Mouse (Mus musculus) kidney, embryonic 16.5 days (tissue): ENCODE results near the gene Ggt1. TPM values are rescaled to one million over a fixed set of nuclear protein-coding genes. Genes with fewer than 3 reads are reported as not detected.

Source experiments
- ATAC-seq: fragments of 200-750 bp; cut with Nextera tagmentation; 2 replicates; pipeline ENCODE4 v1.8.0; 2017; ENCODE audit warnings: moderate TSS enrichment; ENCODE audit not compliant: low FRiP score, low TSS enrichment
- H3K27ac ChIP-seq: fragments of 300-500 bp; sonication (generic); 2 replicates; pipeline ENCODE4 v1.5.1; 2014; ENCODE audit warnings: low read length
- H3K27me3 ChIP-seq: fragments of 300-500 bp; sonication (generic); 2 replicates; pipeline ENCODE4 v1.6.1; 2014; ENCODE audit warnings: low read length, control low read depth, mixed read lengths; ENCODE audit not compliant: insufficient read depth
- H3K36me3 ChIP-seq: fragments of 300-500 bp; sonication (generic); 2 replicates; pipeline ENCODE4 v1.6.1; 2014; ENCODE audit warnings: low read length, control low read depth, mixed read lengths; ENCODE audit not compliant: insufficient read depth
- H3K4me1 ChIP-seq: fragments of 300-500 bp; sonication (generic); 2 replicates; pipeline ENCODE4 v1.6.1; 2014; ENCODE audit warnings: low read length, control low read depth, mixed read lengths; ENCODE audit not compliant: insufficient read depth
- H3K4me2 ChIP-seq: fragments of 300-500 bp; sonication (generic); replicated peaks from 2 replicates; pipeline ENCODE4 v1.6.1; 2014; ENCODE audit warnings: low read depth, low read length
- H3K4me3 ChIP-seq: fragments of 300-500 bp; sonication (generic); 2 replicates; pipeline ENCODE4 v1.5.1; 2014; ENCODE audit warnings: mild to moderate bottlenecking, low read length
- H3K9ac ChIP-seq: fragments of 300-500 bp; sonication (generic); replicated peaks from 2 replicates; pipeline ENCODE4 v1.6.1; 2014; ENCODE audit warnings: low read length
- H3K9me3 ChIP-seq: fragments of 300-500 bp; sonication (generic); 2 replicates; pipeline ENCODE4 v1.6.1; 2016; ENCODE audit warnings: low read length, control low read depth
- WGBS: fragments of 180-500 bp; shearing (Covaris S2); extraction: QIAGEN DNeasy Blood & Tissue Kit; methylation state at CpG from one replicate; pipeline ENCODE4 v1.1.7; 2014; 5-methylcytosine and 5-hydroxymethylcytosine counted together
- polyA plus RNA-seq: library from polyadenylated mRNA; unstranded; fragments of >200 nt; fragmentation: Nextera tagmentation; extraction: Ambion mirVana; gene quantifications from 2 replicates; pipeline ENCODE4 v1.2.1, GENCODE M21; 2015

Ggt1 gene
- polyA plus RNA-seq, 1 experiment from 2014 or later = 292 TPM

DNA sequence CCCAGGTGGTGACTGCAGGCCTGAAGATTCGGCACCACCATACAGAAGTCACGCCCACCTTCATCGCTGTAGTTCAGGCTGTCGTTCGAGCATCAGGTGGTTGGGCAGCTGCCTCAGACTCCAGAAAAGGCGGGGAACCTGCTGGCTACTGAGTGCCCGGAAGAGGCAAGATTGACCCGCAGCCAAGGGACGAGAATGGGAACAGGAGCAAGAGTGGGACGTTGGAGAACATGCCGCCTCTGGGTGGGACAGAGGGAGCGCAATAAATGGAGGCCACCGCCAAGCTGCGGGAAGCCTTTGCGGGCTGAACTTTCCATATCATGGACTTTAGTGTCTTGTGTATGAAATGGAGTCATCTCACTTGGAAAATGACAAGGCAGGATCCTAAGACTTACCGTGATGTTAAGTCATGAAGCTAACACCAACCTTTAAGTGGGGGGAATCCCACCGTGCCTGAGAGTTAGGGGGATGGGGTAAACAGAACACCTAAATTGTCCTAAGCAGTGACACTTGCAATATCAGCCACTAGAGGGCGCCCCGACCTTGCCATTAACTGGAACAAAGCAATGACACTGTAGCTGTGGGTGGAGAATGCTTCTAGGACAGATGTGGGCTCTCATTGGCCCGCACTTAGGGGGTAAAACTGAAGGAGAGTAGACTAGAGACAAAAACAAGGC lies 24.6 kb downstream of the Ggt1 start:
- Histone ChIP-seq H3K27ac (no peak overlapping the region), H3K27me3 (no peaks in the 10 kb centered on the region), H3K4me1 (peaks cover 37% of the 10 kb centered on the region), H3K4me3 (no peak overlapping the region), H3K4me2 (peak overlapping the region; percentile 35; the same call in 1 of the 2 replicates), H3K9me3 (no peaks in the 10 kb centered on the region), H3K36me3 (no peaks in the 10 kb centered on the region), H3K9ac (no peak overlapping the region; the same call in 1 of the 2 replicates)
- peak; percentile 55; the same call in 1 of the 2 replicates for ATAC-seq
- WGBS = 17% methylated on average over 20 of the region's 20 CpGs

DNA sequence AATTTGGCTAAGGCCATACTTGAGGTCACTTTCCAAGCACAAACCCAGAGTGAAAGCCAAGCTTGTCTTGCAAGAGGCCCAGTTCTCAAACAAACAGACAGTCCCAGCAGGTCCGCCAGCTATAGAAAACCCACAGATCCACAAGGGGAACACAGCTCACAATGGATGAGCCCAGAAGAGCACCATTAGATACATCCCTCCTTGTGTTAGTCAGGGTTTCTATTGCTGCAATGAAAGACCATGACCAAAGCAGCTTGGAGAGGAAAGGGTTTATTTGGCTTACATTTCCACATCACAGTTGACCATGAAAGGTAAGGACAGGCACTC lies 25.1 kb downstream of the Ggt1 start:
- Histone ChIP-seq H3K36me3 (no peaks in the 10 kb centered on the region), H3K4me1 (peaks cover 42% of the 10 kb centered on the region), H3K27me3 (no peaks in the 10 kb centered on the region), H3K9ac (no peak overlapping the region), H3K4me2 (no peak overlapping the region), H3K4me3 (no peak overlapping the region), H3K27ac (no peak overlapping the region), H3K9me3 (no peaks in the 10 kb centered on the region)
- ATAC-seq = no peak
- WGBS = 89% methylated on average over 1 of the region's 1 CpGs

DNA sequence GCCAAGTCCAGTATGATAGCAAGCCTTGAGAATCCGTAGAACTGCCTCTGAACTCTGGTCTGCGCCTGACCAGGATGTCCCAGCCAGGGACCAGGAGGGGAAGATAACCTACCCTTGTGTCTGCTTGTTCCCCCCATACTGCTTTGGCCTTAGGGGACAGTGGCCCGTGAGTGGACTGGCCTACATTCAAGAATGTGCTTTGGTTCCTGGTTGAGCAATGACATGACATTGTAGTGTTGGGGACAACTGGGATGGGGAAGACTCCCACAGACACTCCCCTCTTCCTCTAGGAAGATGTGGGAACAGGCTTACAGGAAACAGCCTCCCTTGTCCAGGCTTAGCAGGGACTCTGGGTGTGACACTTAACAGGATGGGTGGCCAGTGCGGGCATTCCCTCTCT lies 26.4 kb downstream of the Ggt1 start:
- peak overlapping the region; percentile 41 for H3K27ac ChIP-seq
- no peak for ATAC-seq
- 79% methylated on average over 4 of the region's 4 CpGs for WGBS

DNA sequence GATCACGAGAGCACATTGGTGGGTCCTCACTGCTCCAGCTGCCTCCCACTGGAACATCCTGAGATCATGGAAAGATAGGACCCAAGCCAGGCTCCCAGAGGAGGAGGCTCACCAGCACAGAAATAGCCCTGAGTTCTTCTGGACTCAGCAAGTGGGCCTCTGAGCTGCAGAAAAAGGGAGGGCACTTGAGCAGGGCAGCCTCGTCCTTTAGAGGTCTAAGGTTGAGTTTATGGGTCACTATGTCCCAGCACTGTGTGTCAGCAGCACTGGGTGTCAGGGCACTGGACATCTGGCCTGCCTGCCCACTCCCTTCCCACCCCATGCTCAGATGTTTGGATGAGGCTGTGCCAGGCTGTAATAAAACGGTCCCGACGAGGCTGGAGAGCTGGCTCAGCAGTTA lies 26.9 kb downstream of the Ggt1 start:
- Histone ChIP-seq H3K27me3 (no peaks in the 10 kb centered on the region), H3K4me2 (no peak overlapping the region), H3K4me3 (no peak overlapping the region), H3K27ac (peak overlapping the region; percentile 41), H3K9ac (no peak overlapping the region), H3K9me3 (no peaks in the 10 kb centered on the region), H3K4me1 (peaks cover 48% of the 10 kb centered on the region), H3K36me3 (no peaks in the 10 kb centered on the region)
- 0 out of 2 replicates have a peak, but pooled peaks have one; percentile 17 for ATAC-seq
- 33% methylated on average over 5 of the region's 5 CpGs for WGBS

More for the DNA sequence above, 26.4 kb downstream of the Ggt1 start:
- Histone ChIP-seq H3K4me3 (no peak overlapping the region), H3K4me1 (peaks cover 48% of the 10 kb centered on the region), H3K9ac (no peak overlapping the region), H3K36me3 (no peaks in the 10 kb centered on the region), H3K9me3 (no peaks in the 10 kb centered on the region), H3K4me2 (no peak overlapping the region), H3K27me3 (no peaks in the 10 kb centered on the region)

DNA sequence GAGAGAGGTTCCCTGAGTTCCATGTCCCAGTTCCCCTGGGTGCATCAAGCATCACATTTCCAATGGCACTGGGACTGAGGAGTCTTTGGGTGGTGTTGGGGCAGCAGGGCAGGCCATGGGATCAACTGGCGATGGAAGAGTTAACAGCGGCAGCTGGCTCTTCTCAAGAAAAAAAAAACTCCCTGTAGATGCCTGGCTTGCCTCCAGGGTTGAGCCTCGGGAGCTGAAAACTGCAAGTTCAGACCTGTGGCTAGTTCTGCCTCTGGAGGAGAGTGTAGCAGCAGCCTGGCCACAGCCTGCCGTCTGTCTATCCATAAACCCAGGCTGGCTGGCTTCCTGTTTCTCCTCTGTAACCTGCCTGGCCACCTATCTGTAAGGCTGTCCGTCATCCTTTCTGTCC lies 27.7 kb downstream of the Ggt1 start, which contains the start of gene Ggt5:
Gene Ggt5 (plus strand): TSS at position 212 of the 400 bp plus-strand sequence.
- peak within 1 kb of the TSS; percentile 22 for H3K9ac ChIP-seq
- H3K4me3 ChIP-seq = peak within 1 kb of the TSS; percentile 26
- H3K9me3 ChIP-seq = no peaks in the 10 kb centered on the region
- H3K36me3 ChIP-seq = no peaks in the 10 kb centered on the region
- peak within 1 kb of the TSS; percentile 43 for H3K4me2 ChIP-seq
- peak; percentile 25; the same call in 1 of the 2 replicates for ATAC-seq
- peaks cover 48% of the 10 kb centered on the region for H3K4me1 ChIP-seq
- H3K27ac ChIP-seq = peak within 1 kb of the TSS; percentile 84
- WGBS = 13% methylated on average over 5 of the region's 5 CpGs
- no peaks in the 10 kb centered on the region for H3K27me3 ChIP-seq

DNA sequence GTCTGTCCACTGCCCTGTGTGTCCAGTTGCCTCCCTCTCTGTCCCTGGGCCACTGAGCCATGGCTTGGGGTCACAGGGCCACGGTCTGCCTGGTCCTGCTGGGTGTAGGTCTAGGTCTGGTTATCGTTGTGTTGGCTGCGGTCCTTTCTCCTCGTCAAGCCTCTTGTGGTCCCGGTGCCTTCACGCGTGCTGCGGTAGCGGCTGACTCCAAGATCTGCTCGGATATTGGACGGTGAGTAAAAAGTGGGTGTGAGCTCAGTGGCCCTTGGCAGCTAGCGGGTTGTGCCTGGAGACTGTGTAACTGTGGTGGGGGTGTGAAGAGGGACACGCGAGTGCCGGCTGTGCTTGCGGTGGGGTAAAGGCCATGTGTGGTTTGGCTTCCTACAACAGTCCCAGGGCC lies 28.2 kb downstream of the Ggt1 start:
- Histone ChIP-seq H3K36me3 (no peaks in the 10 kb centered on the region), H3K27ac (peak overlapping the region; percentile 84), H3K27me3 (no peaks in the 10 kb centered on the region), H3K9me3 (no peaks in the 10 kb centered on the region), H3K4me2 (peak overlapping the region; percentile 43), H3K9ac (peak overlapping the region; percentile 22), H3K4me1 (peaks cover 48% of the 10 kb centered on the region), H3K4me3 (peak overlapping the region; percentile 26)
- 31% methylated on average over 16 of the region's 16 CpGs for WGBS
- ATAC-seq = peak; percentile 28

DNA sequence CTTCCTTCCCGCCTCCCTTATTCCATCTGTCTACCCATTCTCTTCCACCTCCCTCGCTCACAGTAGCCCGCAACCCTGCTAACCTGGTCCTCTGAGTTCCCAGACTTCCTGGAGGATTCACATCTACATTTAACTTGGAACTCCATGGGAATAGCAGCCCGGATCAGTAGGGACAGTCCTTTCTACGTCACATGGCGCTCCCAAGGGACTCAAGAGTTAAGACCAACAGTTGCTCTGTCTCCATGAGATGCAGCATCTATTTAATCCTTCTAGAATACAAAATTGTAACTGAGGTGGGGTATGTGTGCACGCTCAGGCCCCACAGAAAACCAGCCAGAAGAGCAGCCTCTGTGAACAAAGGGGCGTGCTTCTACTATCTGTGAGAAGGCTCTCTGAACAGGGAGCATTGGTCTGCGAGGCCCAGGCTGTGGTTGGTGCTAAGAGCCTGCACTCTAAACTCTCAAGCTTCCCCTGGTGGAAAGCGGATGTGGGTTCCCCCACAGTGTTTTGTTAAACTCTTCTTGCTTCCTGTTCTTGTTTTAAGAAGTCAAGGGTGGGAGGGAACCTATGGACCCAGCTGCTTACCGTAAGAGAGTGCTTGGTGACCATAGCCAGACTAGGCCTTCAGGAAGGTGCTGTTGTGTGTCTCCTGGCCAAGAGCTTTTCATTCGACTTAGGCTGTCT lies 29.9 kb downstream of the Ggt1 start:
- Histone ChIP-seq H3K27ac (peak overlapping the region; percentile 68), H3K4me2 (0 out of 2 replicates have a peak overlapping the region, but pooled peaks have one; percentile 43), H3K4me1 (peaks cover 46% of the 10 kb centered on the region), H3K9ac (no peak overlapping the region), H3K9me3 (no peaks in the 10 kb centered on the region), H3K36me3 (no peaks in the 10 kb centered on the region), H3K27me3 (no peaks in the 10 kb centered on the region), H3K4me3 (no peak overlapping the region)
- 62% methylated on average over 12 of the region's 12 CpGs for WGBS
- ATAC-seq = 0 out of 2 replicates have a peak, but pooled peaks have one; percentile 12

DNA sequence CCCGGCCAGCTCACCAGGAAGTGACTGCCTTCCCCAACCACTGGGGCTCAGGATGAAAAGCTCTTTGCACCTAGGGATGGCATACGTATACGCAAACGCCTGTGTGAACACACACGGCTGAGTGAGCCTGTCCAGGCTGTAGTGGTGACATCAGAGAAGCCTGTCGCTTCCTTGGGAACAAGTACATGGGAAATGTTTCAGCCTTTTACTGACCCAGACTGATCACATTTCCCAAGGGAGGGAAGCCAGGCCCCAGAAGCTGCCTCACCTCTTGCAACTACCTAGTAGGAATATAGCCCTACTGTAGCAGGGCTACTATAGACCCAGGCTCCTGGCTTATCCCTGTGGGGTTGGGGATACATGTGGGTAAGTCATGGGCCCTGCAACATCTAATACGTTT lies 31.2 kb downstream of the Ggt1 start:
- Histone ChIP-seq H3K9me3 (peaks cover 2% of the 10 kb centered on the region; the same call in 1 of the 2 replicates), H3K4me1 (peaks cover 42% of the 10 kb centered on the region), H3K36me3 (no peaks in the 10 kb centered on the region), H3K4me2 (no peak overlapping the region), H3K27me3 (no peaks in the 10 kb centered on the region), H3K9ac (no peak overlapping the region), H3K27ac (no peak overlapping the region), H3K4me3 (no peak overlapping the region)
- no peak for ATAC-seq
- WGBS = 58% methylated on average over 7 of the region's 7 CpGs

DNA sequence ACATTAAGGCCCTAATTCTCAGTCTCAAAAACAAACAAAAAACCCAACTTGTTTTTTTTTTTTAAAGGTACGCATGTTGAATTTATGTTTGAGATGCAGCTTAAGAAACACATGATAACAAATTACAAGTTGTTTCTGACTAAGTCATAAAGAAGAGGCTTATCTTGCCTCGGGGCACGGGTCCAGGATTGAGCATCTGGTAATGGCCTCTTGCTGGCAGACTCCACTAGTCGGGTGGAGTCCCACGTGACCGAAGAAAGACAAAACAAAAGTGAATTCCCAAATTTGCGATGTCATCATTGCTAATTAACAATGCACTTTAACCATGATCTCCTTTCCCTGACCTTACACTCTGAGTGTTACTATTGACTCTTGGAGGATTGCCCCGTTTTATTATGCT lies 34.6 kb downstream of the Ggt1 start:
- Histone ChIP-seq H3K4me2 (no peak overlapping the region), H3K36me3 (no peaks in the 10 kb centered on the region), H3K4me1 (peaks cover 14% of the 10 kb centered on the region; the same call in 1 of the 2 replicates), H3K27ac (no peak overlapping the region), H3K9me3 (peaks cover 5% of the 10 kb centered on the region), H3K27me3 (no peaks in the 10 kb centered on the region), H3K9ac (no peak overlapping the region), H3K4me3 (no peak overlapping the region)
- ATAC-seq = no peak
- 71% methylated on average over 8 of the region's 8 CpGs for WGBS

DNA sequence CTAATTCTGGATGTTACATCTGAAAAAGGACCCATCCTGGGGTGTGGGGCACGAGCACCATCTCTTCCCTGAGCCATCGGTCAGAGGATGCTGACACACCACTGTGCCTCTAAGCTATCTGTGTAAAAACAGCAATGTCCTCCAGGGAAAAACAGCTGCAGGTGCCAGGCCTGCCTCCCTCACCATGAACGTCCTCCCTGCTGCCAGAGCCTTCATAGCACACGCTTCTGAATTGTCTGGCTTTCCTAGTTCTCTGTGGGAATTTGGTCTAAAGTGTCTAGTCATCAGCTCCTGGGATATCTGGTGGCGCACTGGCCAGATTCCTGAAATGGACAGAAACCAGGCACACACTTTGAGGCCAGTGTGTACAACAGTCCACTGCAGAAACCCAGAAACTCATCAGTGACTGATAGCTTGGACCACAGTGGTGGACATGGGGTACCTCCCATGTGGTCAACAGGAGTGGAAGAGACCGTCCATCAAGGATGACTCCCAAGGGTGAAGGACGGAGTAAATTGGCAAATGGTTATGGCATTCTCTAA lies 38.9 kb downstream of the Ggt1 start:
- Histone ChIP-seq H3K27ac (no peak overlapping the region), H3K27me3 (no peaks in the 10 kb centered on the region), H3K9me3 (peaks cover 5% of the 10 kb centered on the region), H3K36me3 (no peaks in the 10 kb centered on the region), H3K4me1 (0 out of 2 replicates have a peak, but pooled peaks cover 3% of the 10 kb centered on the region), H3K9ac (no peak overlapping the region), H3K4me3 (no peak overlapping the region), H3K4me2 (no peak overlapping the region)
- no peak for ATAC-seq
- 89% methylated on average over 7 of the region's 7 CpGs for WGBS
